Mouse (Mus musculus): ENCODE measurements around the gene Efcab6.

Efcab6 gene

GRCm38 (mm10) chr15:83870936-83871335 is 194.2 kb downstream of the Efcab6 start:
- DNase-seq = no peak

- no peak for DNase-seq
Measured at GRCm38 (mm10) chr15:83865626-83866025, 199.6 kb downstream of the Efcab6 start.

GRCm38 (mm10) chr15:83857129-83857528 is 208.1 kb downstream of the Efcab6 start:
- DNase-seq = peak; percentile 36

GRCm38 (mm10) chr15:83853400-83853811 is 211.8 kb downstream of the Efcab6 start:
- no peak for DNase-seq

GRCm38 (mm10) chr15:83848193-83848592 is 217.0 kb downstream of the Efcab6 start:
- DNase-seq = no peak

GRCm38 (mm10) chr15:83847512-83847911 is 217.7 kb downstream of the Efcab6 start:
- DNase-seq = no peak

- no peak for DNase-seq
Measured at GRCm38 (mm10) chr15:83846592-83846991, 218.6 kb downstream of the Efcab6 start.

GRCm38 (mm10) chr15:83845734-83846133 is 219.4 kb downstream of the Efcab6 start:
- no peak for DNase-seq

GRCm38 (mm10) chr15:83842915-83843789 is 222.0 kb downstream of the Efcab6 start:
- DNase-seq = no peak

GRCm38 (mm10) chr15:83842419-83842818 is 222.8 kb downstream of the Efcab6 start:
- DNase-seq = no peak

GRCm38 (mm10) chr15:83840950-83841719 is 224.0 kb downstream of the Efcab6 start:
- no peak for DNase-seq

- DNase-seq = no peak
Measured at GRCm38 (mm10) chr15:83832265-83832664, 232.9 kb downstream of the Efcab6 start.

- no peak for DNase-seq
Measured at GRCm38 (mm10) chr15:83829226-83829625, 236.0 kb downstream of the Efcab6 start.

GRCm38 (mm10) chr15:83828011-83828410 is 237.2 kb downstream of the Efcab6 start:
- DNase-seq = peak; percentile 38
